Mouse (Mus musculus): ENCODE data around the gene Fam214b. TPM values are rescaled to one million over a fixed set of nuclear protein-coding genes. Genes with fewer than 3 reads are reported as not detected.

Gene Fam214b
- polyA plus RNA-seq (2014; fragmentation: Illumina TruSeq; extraction: RNeasy Lipid Tissue Mini Kit (QIAGEN cat#74804); ENCODE audit: low read depth, low replicate concordance): 1.7 TPM

DNA sequence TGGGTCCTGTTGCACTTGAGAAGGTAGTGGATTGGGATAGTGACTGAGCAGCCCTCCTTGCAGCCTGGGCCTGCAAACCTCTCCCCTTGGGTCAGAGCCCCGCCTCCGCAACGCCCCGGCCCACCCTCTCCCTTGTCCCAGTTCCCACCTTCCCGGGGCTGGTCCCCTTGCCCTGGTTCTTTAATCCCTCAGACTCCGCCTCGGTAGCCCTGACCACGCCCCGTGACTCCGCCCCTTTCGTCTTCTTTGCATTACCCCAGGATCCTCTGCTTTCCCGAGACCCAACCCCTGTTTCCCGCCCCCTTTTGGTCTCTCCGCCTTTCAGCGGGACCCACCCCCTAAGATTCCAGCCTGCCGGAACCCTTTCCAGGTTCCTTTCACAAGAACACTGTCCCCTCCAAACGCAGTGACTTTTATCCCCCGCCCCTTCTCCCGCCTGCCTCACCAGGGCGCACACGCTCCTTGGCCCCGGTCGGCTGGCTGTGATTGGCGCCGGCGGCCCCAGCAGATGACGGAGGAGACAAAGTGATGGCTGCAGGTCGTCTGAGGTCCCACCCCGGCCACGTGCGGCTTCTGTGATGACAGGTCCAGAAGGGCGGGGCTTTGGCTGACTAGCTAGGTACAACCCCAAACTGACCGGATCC lies at the start of gene Fam214b:
Gene Fam214b (minus strand): TSS at position 562 of the 644 bp plus-strand sequence.

DNA sequence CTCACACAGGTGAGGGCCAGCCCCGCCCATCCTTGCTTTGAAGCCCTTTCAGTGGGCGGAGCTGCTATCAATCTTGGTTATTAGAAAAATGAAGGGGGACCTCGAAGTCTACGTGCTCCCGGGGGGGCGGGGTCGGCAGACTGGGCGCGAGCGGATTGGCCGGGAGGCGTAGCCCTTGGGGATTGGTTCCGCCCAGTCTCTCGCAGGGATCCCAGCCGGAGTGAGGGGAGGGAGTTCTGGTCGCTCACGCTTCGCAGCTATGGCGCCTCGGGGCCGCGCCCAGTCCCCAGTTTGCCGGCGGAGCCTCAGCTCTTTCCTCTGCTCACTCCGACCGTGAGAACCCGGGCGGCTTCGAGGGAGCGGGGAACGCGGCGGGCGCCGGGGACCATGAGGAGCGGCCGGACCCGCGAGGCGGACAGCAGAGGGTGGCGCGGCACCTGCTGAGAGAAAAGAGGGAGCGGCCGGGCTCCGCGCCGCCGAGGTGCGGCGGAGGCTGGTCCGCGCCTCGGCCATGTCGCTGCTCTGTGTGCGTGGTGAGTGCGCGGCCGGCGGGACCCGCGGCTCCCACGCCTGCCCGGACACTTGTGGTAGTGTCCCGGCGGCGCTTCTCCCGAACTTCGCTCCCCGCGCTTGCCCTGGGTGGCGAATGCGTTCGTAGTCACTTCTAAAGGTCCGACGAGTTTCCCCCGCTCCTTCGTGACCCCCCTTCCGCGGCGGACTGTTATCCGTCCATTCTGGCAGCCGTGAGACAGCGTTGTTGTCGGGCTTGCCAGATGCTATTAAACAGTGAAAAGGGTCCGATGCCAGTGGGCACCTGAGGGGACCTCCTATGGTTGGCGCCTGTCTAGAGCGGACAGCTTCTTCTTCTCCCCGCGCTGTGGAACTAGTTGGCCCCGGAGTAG lies 13.0 kb upstream of the Fam214b start, which contains the start of gene Unc13b:
Gene Unc13b (plus strand): TSS at position 201 of the 902 bp plus-strand sequence.

DNA sequence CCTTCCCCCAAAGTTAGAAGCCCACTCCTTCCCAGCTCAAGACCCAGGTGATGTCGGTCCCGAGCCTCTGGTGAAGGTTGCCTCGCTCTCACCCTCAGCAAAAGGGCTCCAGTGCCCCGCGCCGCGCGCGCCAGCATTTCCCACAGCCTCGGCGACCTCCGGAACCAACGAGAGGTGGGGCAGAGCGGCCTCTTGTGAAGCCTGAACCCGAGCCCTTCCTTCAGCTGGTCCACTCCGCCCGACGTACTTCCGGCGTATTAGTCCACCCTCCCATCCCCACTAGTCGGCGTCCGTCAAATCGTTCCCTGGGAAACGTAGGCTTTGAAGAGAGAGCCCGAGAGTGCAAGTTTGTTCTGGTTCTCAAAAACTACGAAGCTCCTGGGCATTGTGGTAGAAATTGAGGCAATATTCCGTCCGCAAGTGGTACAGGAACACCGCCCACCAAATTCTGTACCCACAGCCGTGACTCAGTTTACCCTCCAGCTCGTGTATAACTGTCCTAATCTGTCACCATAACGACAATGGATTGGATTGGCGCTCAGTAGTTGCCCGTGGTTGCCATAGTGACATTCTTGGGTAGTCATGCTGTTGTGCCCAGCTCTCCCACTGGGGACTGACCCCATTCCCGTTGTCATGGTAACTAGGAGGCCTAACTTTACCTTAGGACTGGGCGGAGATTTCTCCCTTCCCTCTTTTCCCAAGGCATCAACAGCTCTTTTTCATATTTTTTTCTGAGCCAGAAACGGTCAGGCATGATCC lies 14.6 kb downstream of the Fam214b start, which contains the start of gene Stoml2:
Gene Stoml2 (minus strand): TSS at position 474 of the 759 bp plus-strand sequence.

DNA sequence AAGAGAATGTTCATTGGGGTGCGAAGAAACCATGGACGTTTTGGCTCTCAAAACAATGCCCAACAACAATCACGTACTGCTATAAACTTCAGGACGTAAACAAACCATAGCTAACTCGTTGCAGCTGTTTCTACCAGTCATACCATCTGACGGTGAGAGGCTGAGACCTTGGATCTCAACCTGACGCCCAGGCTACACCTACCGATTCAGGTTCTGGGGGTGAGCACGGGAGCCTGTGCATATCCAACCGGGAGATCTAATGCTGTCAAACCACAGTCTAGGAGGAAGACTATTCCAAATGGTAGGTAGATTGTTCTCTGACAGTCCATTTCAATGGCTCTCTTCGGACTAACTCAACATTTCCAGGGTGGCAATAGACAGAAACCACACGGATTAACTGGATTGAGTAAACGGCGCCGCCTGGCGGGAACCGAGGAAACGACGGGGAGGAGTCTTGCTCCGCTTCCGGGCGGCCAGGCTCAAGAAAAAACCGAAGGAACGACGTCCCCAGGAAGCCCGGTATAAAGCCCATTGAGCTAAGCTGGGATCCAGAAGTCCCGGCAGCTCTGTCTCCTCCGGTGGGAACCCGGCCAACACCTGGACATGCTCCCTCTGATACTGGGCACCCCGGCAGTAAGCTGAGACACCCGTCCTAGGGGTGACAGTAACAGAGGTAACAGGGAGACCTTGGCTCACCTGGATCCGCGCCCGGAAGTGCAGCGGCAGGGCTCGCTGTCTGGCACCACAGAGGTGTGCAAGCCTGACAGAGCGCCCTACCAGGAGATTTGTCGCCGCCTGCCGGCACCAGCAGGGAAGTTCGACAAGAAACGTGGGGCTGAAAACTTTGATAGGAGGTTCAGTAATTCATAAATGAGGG lies 20.7 kb downstream of the Fam214b start, which contains the start of gene Pigo:
Gene Pigo (minus strand): TSS at position 736 of the 877 bp plus-strand sequence.

DNA sequence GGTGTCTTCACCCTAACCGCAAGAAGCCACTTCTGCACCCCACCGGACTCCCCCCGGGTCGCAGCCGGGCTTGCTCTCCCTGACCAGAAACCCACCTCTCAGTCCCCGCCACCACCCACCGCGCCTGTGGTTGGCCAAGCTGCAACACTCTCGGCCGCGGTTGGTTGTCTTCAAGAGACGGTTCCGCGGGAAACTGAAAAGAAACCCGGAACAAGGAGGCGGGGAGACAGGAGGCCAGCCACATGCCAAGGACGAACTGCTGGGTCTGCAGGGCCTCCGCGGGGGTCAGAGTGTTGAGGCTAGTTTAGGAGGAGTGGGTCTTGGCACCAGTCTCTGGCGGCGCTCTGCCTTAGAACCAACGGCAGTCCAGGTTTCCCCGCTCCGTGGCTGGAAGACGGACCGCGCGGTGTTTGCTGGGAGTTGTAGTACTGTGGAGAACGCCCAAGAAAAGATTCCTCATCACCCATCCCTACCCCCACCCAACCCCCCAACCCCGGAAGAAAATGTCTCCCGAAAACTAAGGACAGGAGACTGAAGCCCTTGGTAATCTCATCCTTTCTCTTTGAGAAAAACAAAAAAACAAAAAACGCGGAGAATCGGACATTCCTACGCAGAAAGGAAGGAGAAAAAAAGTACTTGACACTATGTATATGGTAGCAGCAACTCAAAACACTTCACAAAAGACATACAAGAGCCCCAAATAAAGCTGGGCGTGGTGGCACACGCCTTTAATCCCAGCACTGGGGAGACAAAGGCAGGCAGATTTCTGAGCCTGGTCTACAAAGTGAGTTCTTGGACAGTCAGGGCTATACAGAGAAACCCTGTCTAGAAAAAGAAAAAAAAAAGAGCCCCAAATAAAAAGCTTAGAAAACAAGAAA lies 35.6 kb downstream of the Fam214b start, which contains the start of gene Fancg:
Gene Fancg (minus strand): TSS at position 346 of the 878 bp plus-strand sequence.

DNA sequence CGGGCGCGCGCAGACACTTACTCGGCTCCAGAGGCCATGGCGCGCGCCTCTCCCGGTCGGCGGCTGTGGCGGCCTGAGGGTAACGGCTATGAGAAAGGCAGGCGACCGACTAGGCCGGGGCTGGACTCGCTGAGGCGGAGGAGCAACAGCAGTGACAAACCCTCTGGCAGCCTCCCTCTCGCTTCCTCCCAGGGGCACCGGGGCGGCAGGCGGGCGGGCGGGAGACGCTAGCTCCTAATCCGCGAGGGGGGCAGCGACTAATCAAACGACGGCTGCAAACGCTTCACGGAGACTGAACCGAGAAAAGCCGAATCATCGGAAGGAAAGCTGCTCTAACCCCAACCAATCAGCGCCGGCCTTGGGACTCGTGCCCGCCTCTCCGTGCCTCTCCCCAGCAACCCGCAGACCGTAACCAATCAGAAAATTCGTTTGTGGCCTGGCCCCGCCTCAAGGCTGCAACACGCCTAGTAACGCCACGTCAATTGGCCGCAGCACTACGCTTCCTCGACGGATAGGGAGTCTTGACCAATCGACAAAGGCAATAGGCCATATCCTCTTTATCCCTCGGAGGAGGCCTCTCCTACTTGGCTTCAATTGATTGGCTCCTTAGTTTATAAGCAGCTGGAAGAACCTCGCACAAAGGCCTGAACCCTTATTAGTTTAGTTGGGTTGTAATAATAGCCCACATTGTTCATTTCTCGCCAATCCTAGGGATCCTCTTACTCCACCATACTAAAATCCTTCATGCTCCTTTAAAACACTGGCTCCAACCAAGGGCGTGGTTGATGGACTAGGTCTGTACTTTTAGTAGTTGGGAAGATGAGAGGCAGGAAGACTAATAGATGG lies 45.7 kb downstream of the Fam214b start, which contains the start of gene Vcp:
Gene Vcp (minus strand): TSS at position 367 of the 846 bp plus-strand sequence.

Other genes starting within 250 kb of the Fam214b start
- gene Fam205a1, start 192.3 kb downstream of the Fam214b start, polyA plus RNA-seq (2014; fragmentation: Illumina TruSeq; extraction: RNeasy Lipid Tissue Mini Kit (QIAGEN cat#74804); ENCODE audit: low read depth, low replicate concordance): not detected
- not detected for gene Gm12394, start 189.4 kb downstream of the Fam214b start, polyA plus RNA-seq (2014; fragmentation: Illumina TruSeq; extraction: RNeasy Lipid Tissue Mini Kit (QIAGEN cat#74804); ENCODE audit: low read depth, low replicate concordance)
- gene Fam205c, start 172.0 kb downstream of the Fam214b start, polyA plus RNA-seq (2014; fragmentation: Illumina TruSeq; extraction: RNeasy Lipid Tissue Mini Kit (QIAGEN cat#74804); ENCODE audit: low read depth, low replicate concordance): not detected
- 0.11 TPM for gene Phf24, start 129.6 kb downstream of the Fam214b start, polyA plus RNA-seq (2014; fragmentation: Illumina TruSeq; extraction: RNeasy Lipid Tissue Mini Kit (QIAGEN cat#74804); ENCODE audit: low read depth, low replicate concordance)
- 0.19 TPM for gene Dnajb5, start 96.4 kb downstream of the Fam214b start, polyA plus RNA-seq (2014; fragmentation: Illumina TruSeq; extraction: RNeasy Lipid Tissue Mini Kit (QIAGEN cat#74804); ENCODE audit: low read depth, low replicate concordance)
- gene 1700022I11Rik, start 76.6 kb downstream of the Fam214b start, polyA plus RNA-seq (2014; fragmentation: Illumina TruSeq; extraction: RNeasy Lipid Tissue Mini Kit (QIAGEN cat#74804); ENCODE audit: low read depth, low replicate concordance): not detected
- gene Vcp, start 45.7 kb downstream of the Fam214b start, polyA plus RNA-seq (2014; fragmentation: Illumina TruSeq; extraction: RNeasy Lipid Tissue Mini Kit (QIAGEN cat#74804); ENCODE audit: low read depth, low replicate concordance): 159 TPM
- 1.6 TPM for gene Fancg, start 35.7 kb downstream of the Fam214b start, polyA plus RNA-seq (2014; fragmentation: Illumina TruSeq; extraction: RNeasy Lipid Tissue Mini Kit (QIAGEN cat#74804); ENCODE audit: low read depth, low replicate concordance)
- gene Pigo, start 20.4 kb downstream of the Fam214b start, polyA plus RNA-seq (2014; fragmentation: Illumina TruSeq; extraction: RNeasy Lipid Tissue Mini Kit (QIAGEN cat#74804); ENCODE audit: low read depth, low replicate concordance): 2.7 TPM
- gene Stoml2, start 14.5 kb downstream of the Fam214b start, polyA plus RNA-seq (2014; fragmentation: Illumina TruSeq; extraction: RNeasy Lipid Tissue Mini Kit (QIAGEN cat#74804); ENCODE audit: low read depth, low replicate concordance): 29.1 TPM
- 1.9 TPM for gene Unc13b, start 12.7 kb upstream of the Fam214b start, polyA plus RNA-seq (2014; fragmentation: Illumina TruSeq; extraction: RNeasy Lipid Tissue Mini Kit (QIAGEN cat#74804); ENCODE audit: low read depth, low replicate concordance)
- 0.37 TPM for gene Atp8b5, start 220.9 kb upstream of the Fam214b start, polyA plus RNA-seq (2014; fragmentation: Illumina TruSeq; extraction: RNeasy Lipid Tissue Mini Kit (QIAGEN cat#74804); ENCODE audit: low read depth, low replicate concordance)